Mouse (Mus musculus) lung, adult 18-20 months (tissue): ENCODE measurements around the gene Siah1b.

Source experiments
- DNase-seq, 2 experiments: peaks; one replicate each; pipeline ENCODE4 v3.0.0; 2022; ENCODE audit warnings: mixed read lengths in 2 of 2

Siah1b gene

DNA sequence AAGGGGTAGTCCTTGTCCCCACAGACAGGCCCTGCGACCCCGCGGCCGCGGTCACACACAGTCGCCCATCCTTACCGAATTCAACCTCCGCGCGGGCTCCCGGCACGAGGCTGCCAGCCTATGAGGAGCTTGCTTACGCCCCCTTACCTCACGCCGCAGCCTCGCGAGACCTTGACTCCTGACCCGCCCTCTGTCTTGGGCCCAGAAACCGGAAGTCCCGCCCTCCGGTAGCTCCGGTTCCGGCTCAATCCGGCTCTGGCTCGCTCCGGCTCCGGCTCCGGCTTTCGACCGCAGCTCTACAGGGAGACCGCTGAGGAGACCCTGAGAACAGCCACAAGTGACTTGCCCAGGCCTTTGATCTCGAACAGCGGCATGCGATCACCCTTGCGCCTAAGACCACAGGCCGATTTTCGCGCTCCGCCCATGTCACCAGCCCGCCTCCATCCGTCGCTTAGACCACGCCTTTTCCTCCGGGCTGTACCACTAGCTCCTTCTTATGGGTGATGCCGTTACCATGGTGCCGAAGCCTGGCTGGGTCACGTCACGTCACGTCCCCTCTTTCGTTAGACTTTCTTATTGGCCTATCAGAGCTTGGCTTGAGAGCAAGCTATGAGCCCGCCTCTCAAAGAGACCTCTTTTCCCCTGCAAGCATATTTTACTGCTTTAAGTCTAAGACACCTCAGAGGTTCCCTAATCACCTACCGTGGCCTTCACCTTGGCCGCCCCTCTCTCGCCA, at the start of gene Siah1b:
Gene Siah1b, minus strand, starts transcription at position 454 of the 736 bp plus-strand sequence.
- DNase-seq = peak; percentile 93 to 95

GRCm38 (mm10) chrX:164123942-164124341, 47.6 kb upstream of the Siah1b start:
- no peak for DNase-seq

- DNase-seq = no peak
Measured at GRCm38 (mm10) chrX:164113744-164114143, 37.5 kb upstream of the Siah1b start.

- DNase-seq = no peak
Measured at GRCm38 (mm10) chrX:164111146-164111545, 34.9 kb upstream of the Siah1b start.

- no peak for DNase-seq
Measured at GRCm38 (mm10) chrX:164102656-164103055, 26.4 kb upstream of the Siah1b start.

DNA sequence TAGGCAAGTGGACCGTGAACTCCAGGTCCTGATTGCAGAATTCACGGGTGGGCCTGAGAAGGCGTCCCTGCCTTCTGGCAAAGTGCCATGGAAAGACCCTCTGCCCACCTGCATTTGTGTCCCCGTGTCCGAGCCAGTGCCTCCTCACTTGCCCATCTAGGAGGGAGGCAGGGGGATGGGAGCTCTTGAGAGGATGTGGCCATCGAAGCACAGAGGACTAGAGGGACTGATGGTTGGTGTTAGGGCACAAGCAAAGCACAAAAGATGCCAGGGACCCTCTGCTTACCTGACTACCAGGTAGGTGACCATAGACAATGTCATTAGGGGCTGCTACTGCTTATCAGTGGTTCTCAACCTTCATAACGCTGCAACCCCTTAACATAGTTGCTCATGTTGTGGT, 25.9 kb upstream of the Siah1b start:
- DNase-seq = no peak

GRCm38 (mm10) chrX:164101483-164101882, 25.2 kb upstream of the Siah1b start:
- DNase-seq = no peak

- no peak for DNase-seq
Measured at GRCm38 (mm10) chrX:164095838-164096237, 19.5 kb upstream of the Siah1b start.

GRCm38 (mm10) chrX:164093435-164093834, 17.1 kb upstream of the Siah1b start:
- no peak for DNase-seq

- DNase-seq = no peak
Measured at GRCm38 (mm10) chrX:164092300-164093169, 16.2 kb upstream of the Siah1b start.

- no peak for DNase-seq
Measured at GRCm38 (mm10) chrX:164089916-164090315, 13.6 kb upstream of the Siah1b start.

DNA sequence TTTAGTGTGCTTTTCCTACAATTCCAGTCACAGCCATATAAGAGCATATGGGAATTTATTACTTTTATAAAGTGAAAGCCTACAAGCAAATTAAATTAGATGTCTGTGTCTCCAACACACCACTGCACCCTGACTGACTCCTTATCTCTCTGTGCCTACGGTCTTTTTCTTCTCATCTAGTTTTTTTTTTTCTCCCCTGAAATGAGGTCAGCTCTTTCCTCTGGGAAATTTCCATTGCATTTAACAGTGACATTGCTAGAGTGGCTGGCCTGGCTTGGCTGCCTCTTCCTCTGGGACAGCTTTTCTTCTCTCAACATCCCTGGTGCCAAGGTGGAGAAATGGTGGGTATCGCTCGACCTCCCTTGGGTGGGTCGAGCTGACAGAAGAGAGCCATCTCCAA, 12.3 kb upstream of the Siah1b start, which contains the start of gene Cltrn:
Gene Cltrn, plus strand, starts transcription at position 249 of the 400 bp plus-strand sequence.
- no peak for DNase-seq

GRCm38 (mm10) chrX:164082030-164082429, 5.7 kb upstream of the Siah1b start:
- DNase-seq = no peak

- no peak for DNase-seq
Measured at GRCm38 (mm10) chrX:164068968-164069367, 7.3 kb downstream of the Siah1b start.

DNA sequence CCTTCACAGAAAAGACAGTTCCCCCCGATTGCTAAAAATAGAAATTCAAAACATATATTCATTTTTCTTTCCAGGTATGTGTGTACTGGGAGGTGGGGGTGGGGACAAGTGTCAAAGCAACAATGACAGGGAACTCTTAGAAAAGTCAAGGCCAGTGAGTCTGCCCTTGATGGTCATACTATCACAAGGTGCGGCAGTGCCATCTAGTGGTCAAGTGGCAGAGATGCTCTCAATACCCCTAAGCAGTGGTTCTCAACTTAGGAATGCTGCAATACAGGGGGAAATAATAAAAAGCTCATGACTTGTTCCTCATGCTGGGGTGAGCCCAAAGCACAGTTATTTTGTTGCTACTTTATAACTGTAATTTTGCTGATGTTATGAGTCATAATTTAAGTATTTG, 10.1 kb downstream of the Siah1b start:
- peak; percentile 61 to 71 for DNase-seq

GRCm38 (mm10) chrX:164059070-164059469, 17.2 kb downstream of the Siah1b start:
- DNase-seq = no peak

- no peak for DNase-seq
Measured at GRCm38 (mm10) chrX:164058523-164058922, 17.8 kb downstream of the Siah1b start.

DNA sequence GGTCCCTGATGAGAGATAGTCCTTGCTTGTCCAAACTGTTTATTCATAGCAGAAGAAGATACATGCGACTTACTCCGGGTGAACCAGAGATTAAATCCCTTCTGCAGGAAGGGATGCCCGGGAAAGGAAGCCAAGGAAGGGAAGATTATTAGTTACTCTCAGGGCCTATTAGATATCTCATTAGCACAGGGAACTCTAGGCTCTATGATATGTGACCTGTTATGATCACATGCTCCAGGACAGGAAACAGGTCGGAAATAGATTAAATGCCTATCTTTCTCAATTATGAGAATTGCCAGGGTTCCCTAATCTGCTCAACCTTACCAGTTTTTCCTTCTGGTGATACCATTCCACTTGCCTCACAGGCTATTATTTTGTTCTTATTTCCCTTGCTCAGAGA, 20.6 kb downstream of the Siah1b start:
- no peak for DNase-seq

GRCm38 (mm10) chrX:164046736-164047135, 29.6 kb downstream of the Siah1b start:
- no peak for DNase-seq

DNA sequence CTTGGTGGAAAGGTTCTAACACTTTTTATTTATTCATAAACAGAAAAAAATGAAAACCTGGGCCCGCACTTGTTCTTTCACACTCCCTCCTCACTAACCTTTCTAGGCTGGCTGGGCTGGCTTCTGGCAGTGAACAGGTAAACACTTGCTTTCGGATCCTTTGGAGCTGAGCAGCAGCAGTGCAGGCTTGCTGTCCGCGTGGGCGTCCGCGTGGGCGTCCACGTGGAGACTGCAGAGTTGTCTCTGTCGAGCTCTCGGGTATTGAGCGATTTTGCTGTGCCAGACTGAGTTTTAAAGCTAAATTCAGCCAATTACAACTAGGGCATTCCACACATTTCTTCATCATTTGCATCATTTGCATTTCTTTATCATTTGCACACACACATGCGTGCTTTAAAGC, 34.2 kb downstream of the Siah1b start:
- DNase-seq = no peak

DNA sequence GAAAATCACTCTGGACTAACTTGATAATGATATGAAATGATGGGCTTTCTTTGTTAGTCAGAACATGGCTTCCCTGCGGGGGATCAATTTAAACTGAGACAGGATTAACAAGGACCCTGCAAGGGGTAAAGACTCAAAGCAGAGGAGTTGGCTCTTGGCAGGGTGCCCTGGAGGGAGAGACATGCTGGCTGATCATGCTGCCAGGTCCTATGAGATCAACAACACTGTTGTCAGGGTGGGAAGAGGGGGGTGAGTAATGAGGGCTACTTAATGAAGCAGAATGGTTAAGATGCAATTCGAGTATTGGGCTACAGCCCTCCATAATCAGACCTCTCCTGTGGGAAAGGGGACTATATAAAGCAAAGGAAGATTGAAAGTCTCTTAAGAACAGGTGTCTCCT, 37.4 kb downstream of the Siah1b start:
- DNase-seq = no peak

DNA sequence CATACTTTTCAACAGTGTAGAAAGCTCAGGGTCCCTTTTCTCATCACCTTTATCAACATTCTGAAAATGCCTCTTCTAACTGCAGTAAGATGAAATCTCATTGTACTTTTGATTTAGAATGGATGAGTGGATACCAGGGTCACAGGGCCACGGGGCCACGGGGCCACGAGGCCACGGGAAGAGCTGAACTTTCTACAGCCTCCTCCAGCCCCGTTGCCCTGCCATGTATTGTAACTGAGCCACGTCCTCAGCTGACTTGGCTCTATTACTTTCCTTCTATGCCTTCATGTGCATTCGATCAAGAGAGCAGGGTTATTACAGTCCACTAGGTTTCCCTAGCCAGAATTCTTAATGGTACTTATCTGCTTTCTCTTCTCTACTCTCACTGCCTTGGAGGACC, 40.4 kb downstream of the Siah1b start:
- DNase-seq = no peak

- no peak for DNase-seq
Measured at GRCm38 (mm10) chrX:164035401-164035800, 40.9 kb downstream of the Siah1b start.

- DNase-seq = no peak
Measured at GRCm38 (mm10) chrX:164032526-164032925, 43.8 kb downstream of the Siah1b start.
